Mouse (Mus musculus) kidney, adult 2 months (tissue): ENCODE results near the gene Rrm2.

Source experiments
- CTCF ChIP-seq: fragments of 200-500 bp; conservative IDR thresholded peaks from 2 replicates; pipeline ENCODE4 v1.5.1; 2011; ENCODE audit warnings: low read depth, mild to moderate bottlenecking, control low read depth, low read length, moderate library complexity, mixed read lengths; ENCODE audit not compliant: insufficient read depth, insufficient read length
- POLR2A ChIP-seq: fragments of 200-500 bp; IDR thresholded peaks from one replicate; pipeline ENCODE4 v1.6.1; 2011; ENCODE audit warnings: low read depth, low read length, control low read depth

DNA sequence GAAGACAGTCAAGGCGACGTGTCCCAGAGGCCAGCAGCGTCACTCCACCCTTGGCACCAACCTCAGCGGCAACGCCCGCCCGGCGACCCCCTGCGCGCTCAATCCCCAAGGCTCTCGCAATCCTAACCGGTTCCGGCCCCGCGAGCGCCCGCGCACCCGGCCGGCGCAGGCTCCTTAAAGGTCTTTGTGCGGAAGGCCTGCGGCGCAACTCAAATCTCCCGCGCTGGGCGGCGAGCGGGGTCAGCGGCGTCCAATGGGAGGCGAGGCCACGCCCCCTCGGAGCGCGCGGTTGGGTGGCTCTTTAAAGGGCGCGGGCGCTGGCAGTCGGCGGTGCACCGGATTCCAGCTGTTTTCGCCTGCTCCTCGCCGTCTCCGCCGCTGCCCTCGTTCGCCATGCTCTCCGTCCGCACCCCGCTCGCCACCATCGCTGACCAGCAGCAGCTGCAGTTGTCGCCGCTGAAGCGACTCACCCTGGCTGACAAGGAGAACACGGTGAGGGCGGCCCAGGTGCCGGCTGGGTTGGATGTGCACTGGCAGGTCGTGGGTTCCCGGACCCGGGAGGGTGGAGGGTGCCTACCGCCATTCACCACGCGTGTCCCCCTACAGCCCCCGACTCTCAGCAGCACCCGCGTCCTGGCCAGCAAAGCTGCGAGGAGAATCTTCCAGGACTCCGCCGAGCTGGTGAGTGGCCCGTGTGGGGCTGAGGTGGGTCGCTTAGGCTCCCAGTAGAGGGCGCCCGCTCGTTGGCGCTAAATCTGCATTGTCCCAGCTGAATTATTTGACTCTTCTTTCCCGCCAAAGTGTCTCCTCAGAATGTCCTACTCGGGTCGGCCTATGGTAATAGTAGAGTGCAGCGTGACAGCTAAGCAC lies at the start of gene Rrm2:
- TF ChIP-seq CTCF: peak; percentile 69
- TF ChIP-seq POLR2A: no peak
